Mouse (Mus musculus) small intestine, adult 2 months (tissue): Measurements from ENCODE around the gene Pts. TPM values are rescaled to one million over a fixed set of nuclear protein-coding genes. Genes with fewer than 3 reads are reported as not detected.

Experiments
- H3K27ac ChIP-seq: fragments of 200-500 bp; 2 replicates; pipeline ENCODE4 v1.5.1; 2012; ENCODE audit warnings: low read depth, low read length, control low read depth, inconsistent platforms; ENCODE audit not compliant: insufficient read depth
- H3K27me3 ChIP-seq: fragments of 200-500 bp; 2 replicates; pipeline ENCODE4 v1.6.1; 2012; ENCODE audit warnings: mild to moderate bottlenecking, moderate library complexity, low read length, inconsistent platforms; ENCODE audit not compliant: control insufficient read depth, insufficient read depth
- H3K36me3 ChIP-seq: fragments of 200-500 bp; 2 replicates; pipeline ENCODE4 v1.6.1; 2012; ENCODE audit warnings: mild to moderate bottlenecking, low read length, control low read depth, inconsistent platforms; ENCODE audit not compliant: control insufficient read depth, insufficient read depth
- H3K4me1 ChIP-seq: fragments of 200-500 bp; 2 replicates; pipeline ENCODE4 v1.6.1; 2012; ENCODE audit warnings: low read length, inconsistent platforms, mixed read lengths; ENCODE audit not compliant: control insufficient read depth, insufficient read depth, insufficient read length
- H3K4me3 ChIP-seq: fragments of 200-500 bp; 2 replicates; pipeline ENCODE4 v1.5.1; 2012; ENCODE audit warnings: low read depth, mild to moderate bottlenecking, control low read depth, inconsistent platforms, low read length, moderate library complexity
- CTCF ChIP-seq: fragments of 200-500 bp; IDR thresholded peaks from 2 replicates; pipeline ENCODE4 v1.5.1; 2012; ENCODE audit warnings: low read depth, mild to moderate bottlenecking, control low read depth, inconsistent platforms, low read length, moderate library complexity, mixed read lengths; ENCODE audit not compliant: insufficient replicate concordance, insufficient read length; ENCODE audit errors: extremely low read depth
- POLR2A ChIP-seq: fragments of 200-500 bp; IDR thresholded peaks from 2 replicates; pipeline ENCODE4 v1.6.1; 2012; ENCODE audit warnings: low read depth, mild to moderate bottlenecking, control low read depth, inconsistent platforms, low read length, moderate library complexity
- WGBS: fragments of 180-500 bp; shearing (Covaris S2); methylation state at CpG from one replicate; pipeline ENCODE4 v1.1.7; 2018; 5-methylcytosine and 5-hydroxymethylcytosine counted together
- polyA plus RNA-seq: library from polyadenylated mRNA; depleted of rRNA; stranded (reverse); fragments of >200 nt; gene quantifications from 2 replicates; pipeline ENCODE4 v1.2.3, GENCODE M21; 2012

The Pts gene
- polyA plus RNA-seq, 1 experiment = 14.9 TPM

- peak within 1 kb of the TSS; percentile 70 for H3K27ac ChIP-seq
- TF ChIP-seq POLR2A (no peak), CTCF (no peak)
- whole genome bisulfite sequencing = 85% methylated on average over 38 of the region's 38 CpGs
- no peak within 1 kb of the TSS for H3K4me3 ChIP-seq
- no peaks in the 10 kb centered on the region for H3K36me3 ChIP-seq
- H3K4me1 ChIP-seq = peaks cover 7% of the 10 kb centered on the region
- H3K27me3 ChIP-seq = no peaks in the 10 kb centered on the region
These were observed 32.8 kb upstream of the Pts start, which contains the start of gene Tex12 for GRCm38 (mm10) chr9:50561145-50561917. TSS of gene Tex12 (minus strand) at chr9:50561325.

- H3K4me1 ChIP-seq = peaks cover 6% of the 10 kb centered on the region; the same call in 1 of the 2 replicates
- peak within 1 kb of the TSS; percentile 70 for H3K4me3 ChIP-seq
- no peaks in the 10 kb centered on the region for H3K27me3 ChIP-seq
- peak within 1 kb of the TSS; percentile 100 for H3K27ac ChIP-seq
- H3K36me3 ChIP-seq = peaks cover 1% of the 10 kb centered on the region; the same call in 1 of the 2 replicates
- 13% methylated on average over 2 of the region's 2 CpGs for WGBS
- TF ChIP-seq POLR2A (no peak), CTCF (no peak)
These were observed 26.5 kb upstream of the Pts start, which contains the start of gene Bco2 for GRCm38 (mm10) chr9:50555094-50555446. TSS of gene Bco2 (minus strand) at chr9:50555181.

GRCm38 (mm10) chr9:50554241-50555093, 25.9 kb upstream of the Pts start, which contains the start of gene Il18:
TSS of gene Il18 (plus strand) at chr9:50554827.
- TF ChIP-seq POLR2A (peak; percentile 43; the same call in 1 of the 2 replicates), CTCF (no peak)
- peak within 1 kb of the TSS; percentile 100 for H3K27ac ChIP-seq
- peaks cover 2% of the 10 kb centered on the region; the same call in 1 of the 2 replicates for H3K36me3 ChIP-seq
- WGBS = 9% methylated on average over 12 of the region's 12 CpGs
- no peaks in the 10 kb centered on the region for H3K27me3 ChIP-seq
- peak within 1 kb of the TSS; percentile 70 for H3K4me3 ChIP-seq
- H3K4me1 ChIP-seq = peaks cover 6% of the 10 kb centered on the region; the same call in 1 of the 2 replicates

- H3K4me3 ChIP-seq = no peak overlapping the region
- peaks cover 6% of the 10 kb centered on the region; the same call in 1 of the 2 replicates for H3K4me1 ChIP-seq
- H3K27me3 ChIP-seq = no peaks in the 10 kb centered on the region
- WGBS = 50% methylated on average over 2 of the region's 2 CpGs
- peaks cover 2% of the 10 kb centered on the region; the same call in 1 of the 2 replicates for H3K36me3 ChIP-seq
- TF ChIP-seq CTCF (no peak), POLR2A (no peak)
- H3K27ac ChIP-seq = peak overlapping the region; percentile 90
These were observed 25.0 kb upstream of the Pts start for GRCm38 (mm10) chr9:50553547-50553946.

- Histone ChIP-seq H3K27me3 (no peaks in the 10 kb centered on the region), H3K36me3 (peaks cover 10% of the 10 kb centered on the region; the same call in 1 of the 2 replicates), H3K4me3 (no peak overlapping the region), H3K27ac (no peak overlapping the region), H3K4me1 (peaks cover 10% of the 10 kb centered on the region; the same call in 1 of the 2 replicates)
- WGBS = 69% methylated on average over 5 of the region's 5 CpGs
- TF ChIP-seq CTCF (no peak), POLR2A (no peak)
These were observed 23.7 kb upstream of the Pts start for GRCm38 (mm10) chr9:50552206-50552605.

GRCm38 (mm10) chr9:50548936-50549335, 20.4 kb upstream of the Pts start:
- no peak overlapping the region for H3K27ac ChIP-seq
- WGBS = 84% methylated on average over 4 of the region's 4 CpGs
- TF ChIP-seq POLR2A (no peak), CTCF (no peak)
- H3K36me3 ChIP-seq = peaks cover 17% of the 10 kb centered on the region
- H3K4me3 ChIP-seq = no peak overlapping the region
- peaks cover 9% of the 10 kb centered on the region; the same call in 1 of the 2 replicates for H3K4me1 ChIP-seq
- H3K27me3 ChIP-seq = no peaks in the 10 kb centered on the region
